Comparison of ENCODE assay signal across 17 mouse cellular contexts in genomic region chr7:114004171-114004570, GRCm38 (mm10).
DNase-seq lines count a peak whose midpoint lies in the region; ATAC-seq and TF ChIP-seq lines count a peak whose summit lies in the region.
"Had no signal": no experiment of that assay in that cellular context is flagged by ENCODE, and none has a peak within 500 bp of the region (broad histone marks: within the 10 kb centered on the region; RNA-seq: fewer than 3 reads in every experiment).

No protein-coding gene starts in this region.

- H3K4me1 ChIP-seq in neural tube, embryonic 13.5 days (replicated peaks) = peaks cover 28% of the 10 kb centered on the region
- H3K4me1 ChIP-seq in forebrain, postnatal 0 days (ENCODE audit: insufficient read depth) = 0 out of 2 replicates have a peak, but pooled peaks cover 3% of the 10 kb centered on the region
- peaks cover 10% of the 10 kb centered on the region for H3K4me1 ChIP-seq in midbrain, embryonic 16.5 days (ENCODE audit: control insufficient read depth, insufficient read depth, low read length)
- 0 out of 2 replicates have a peak, but pooled peaks cover 3% of the 10 kb centered on the region for H3K4me1 ChIP-seq in kidney, embryonic 16.5 days (ENCODE audit: insufficient read depth, low read length)
- H3K4me1 ChIP-seq: embryonic facial prominence, embryonic 12.5 days; limb, embryonic 13.5 days had no signal

- TF ChIP-seq CTCF in forebrain, postnatal 0 days (IDR thresholded peaks at IDR 0.05; ENCODE audit: low read depth) = no peak

- no peaks in the 10 kb centered on the region for H3K36me3 ChIP-seq in neural tube, embryonic 13.5 days
- no peaks in the 10 kb centered on the region for H3K36me3 ChIP-seq in forebrain, postnatal 0 days (ENCODE audit: insufficient read depth)
- no peaks in the 10 kb centered on the region for H3K36me3 ChIP-seq in midbrain, embryonic 16.5 days (ENCODE audit: control insufficient read depth, insufficient read depth, low read length)
- no peaks in the 10 kb centered on the region for H3K36me3 ChIP-seq in kidney, embryonic 16.5 days (ENCODE audit: insufficient read depth, low read length)
- H3K36me3 ChIP-seq: embryonic facial prominence, embryonic 12.5 days; limb, embryonic 13.5 days had no signal

- DNase-seq in embryo, embryonic 11 days = peak; percentile 33
- DNase-seq in embryo, embryonic 9.5 days (ENCODE audit: extremely low spot score) = no peak
- no peak for DNase-seq in neural tube, embryonic 10.5 days (ENCODE audit: extremely low spot score, low spot score)
- no peak for DNase-seq in forebrain, postnatal 0 days
- no peak for DNase-seq in right cerebral cortex, postnatal 4 days
- DNase-seq: cerebellum, postnatal 10 days; gastrocnemius, adult 2 months; heart, adult 2 months; kidney, adult 18-20 months; kidney, postnatal 36 days had no signal

- ATAC-seq in neural tube, embryonic 13.5 days (ENCODE audit: low read depth) = no peak
- peak; percentile 40; the same call in 1 of the 2 replicates for ATAC-seq in forebrain, postnatal 0 days
- ATAC-seq in midbrain, embryonic 16.5 days = no peak
- ATAC-seq in kidney, embryonic 16.5 days (ENCODE audit: low FRiP score, low TSS enrichment) = no peak
- ATAC-seq: activated CD4-positive, CD25-positive, alpha-beta regulatory T cell, adult 4 months had no signal

- no peaks in the 10 kb centered on the region for H3K27me3 ChIP-seq in neural tube, embryonic 13.5 days
- no peaks in the 10 kb centered on the region for H3K27me3 ChIP-seq in forebrain, postnatal 0 days (ENCODE audit: insufficient read depth, low read length)
- H3K27me3 ChIP-seq in midbrain, embryonic 16.5 days (ENCODE audit: control insufficient read depth, insufficient read depth, low read depth, low read length) = no peaks in the 10 kb centered on the region
- no peaks in the 10 kb centered on the region for H3K27me3 ChIP-seq in kidney, embryonic 16.5 days (ENCODE audit: insufficient read depth, low read length)
- H3K27me3 ChIP-seq: embryonic facial prominence, embryonic 12.5 days had no signal

- peak overlapping the region; percentile 23; the same call in 1 of the 2 replicates for H3K27ac ChIP-seq in neural tube, embryonic 13.5 days (replicated peaks)
- H3K27ac ChIP-seq in forebrain, postnatal 0 days (ENCODE audit: low read depth, low read length) = no peak overlapping the region
- peak overlapping the region; percentile 47; the same call in 1 of the 2 replicates for H3K27ac ChIP-seq in midbrain, embryonic 16.5 days (ENCODE audit: low read length)
- H3K27ac ChIP-seq in kidney, embryonic 16.5 days (ENCODE audit: low read length) = no peak overlapping the region
- H3K27ac ChIP-seq: embryonic facial prominence, embryonic 12.5 days; gastrocnemius, adult 2 months; heart, adult 2 months; limb, embryonic 13.5 days; liver, embryonic 14.5 days had no signal

- no peaks in the 10 kb centered on the region for H3K9me3 ChIP-seq in neural tube, embryonic 13.5 days
- H3K9me3 ChIP-seq in forebrain, postnatal 0 days (ENCODE audit: low read length) = no peaks in the 10 kb centered on the region
- H3K9me3 ChIP-seq in midbrain, embryonic 16.5 days (replicated peaks; ENCODE audit: control insufficient read depth, low read length, poor library complexity, severe bottlenecking) = no peaks in the 10 kb centered on the region
- peaks cover 3% of the 10 kb centered on the region; the same call in 1 of the 2 replicates for H3K9me3 ChIP-seq in kidney, embryonic 16.5 days (ENCODE audit: low read length)
- H3K9me3 ChIP-seq: embryonic facial prominence, embryonic 12.5 days; limb, embryonic 13.5 days had no signal

- no peak overlapping the region for H3K9ac ChIP-seq in neural tube, embryonic 13.5 days
- no peak overlapping the region for H3K9ac ChIP-seq in forebrain, postnatal 0 days
- H3K9ac ChIP-seq in midbrain, embryonic 16.5 days (ENCODE audit: low read depth, low read length) = no peak overlapping the region
- no peak overlapping the region for H3K9ac ChIP-seq in kidney, embryonic 16.5 days (replicated peaks; ENCODE audit: low read length)
- H3K9ac ChIP-seq: embryonic facial prominence, embryonic 12.5 days; limb, embryonic 13.5 days; liver, embryonic 14.5 days had no signal

- H3K4me2 ChIP-seq in neural tube, embryonic 13.5 days = no peak overlapping the region
- no peak overlapping the region for H3K4me2 ChIP-seq in forebrain, postnatal 0 days (ENCODE audit: low read depth)
- H3K4me2 ChIP-seq in midbrain, embryonic 16.5 days (ENCODE audit: low read length) = peak overlapping the region; percentile 17; the same call in 1 of the 2 replicates
- no peak overlapping the region for H3K4me2 ChIP-seq in kidney, embryonic 16.5 days (replicated peaks; ENCODE audit: low read depth, low read length)
- H3K4me2 ChIP-seq: embryonic facial prominence, embryonic 12.5 days; limb, embryonic 13.5 days had no signal

- no peak overlapping the region for H3K4me3 ChIP-seq in neural tube, embryonic 13.5 days
- no peak overlapping the region for H3K4me3 ChIP-seq in forebrain, postnatal 0 days (ENCODE audit: low read depth, low read length)
- H3K4me3 ChIP-seq in midbrain, embryonic 16.5 days (ENCODE audit: low read depth, low read length) = no peak overlapping the region
- H3K4me3 ChIP-seq in kidney, embryonic 16.5 days (ENCODE audit: low read length) = no peak overlapping the region
- H3K4me3 ChIP-seq: embryonic facial prominence, embryonic 12.5 days; gastrocnemius, adult 2 months; heart, adult 2 months; limb, embryonic 13.5 days had no signal

- WGBS in neural tube, embryonic 13.5 days = 12% methylated on average over 5 of the region's 5 CpGs
- 8% methylated on average over 5 of the region's 5 CpGs for WGBS in forebrain, postnatal 0 days
- WGBS in midbrain, embryonic 16.5 days = 7% methylated on average over 5 of the region's 5 CpGs
- 25% methylated on average over 5 of the region's 5 CpGs for WGBS in kidney, embryonic 16.5 days

Comparison
In these comparisons a context has a peak if more than half of its experiments do, and no peak if none do; other contexts are left out.
1. H3K27ac ChIP-seq: peak in neural tube, embryonic 13.5 days (single experiment) and midbrain, embryonic 16.5 days (single experiment); none in forebrain, postnatal 0 days (single experiment) and kidney, embryonic 16.5 days (single experiment).